Mouse (Mus musculus): ENCODE data around the gene Wdr73. TPM values are rescaled to one million over a fixed set of nuclear protein-coding genes. Genes with fewer than 3 reads are reported as not detected.

The Wdr73 gene
- polyA plus RNA-seq, 1 experiment from 2014 or later = 40.3 TPM

GRCm38 (mm10) chr7:80917916-80918465, 16.9 kb upstream of the Wdr73 start:
- Histone ChIP-seq H3K36me3 (replicated peaks) (peaks cover 47% of the 10 kb centered on the region), H3K4me2 (no peak overlapping the region), H3K4me3 (no peak overlapping the region), H3K27ac (no peak overlapping the region), H3K4me1 (no peaks in the 10 kb centered on the region), H3K27me3 (replicated peaks) (no peaks in the 10 kb centered on the region), H3K9me3 (no peaks in the 10 kb centered on the region), H3K9ac (no peak overlapping the region)
- WGBS = 86% methylated on average over 4 of the region's 4 CpGs
- no peak for ATAC-seq (replicated peaks)

- no peak overlapping the region for H3K4me3 ChIP-seq
- no peak for ATAC-seq (replicated peaks)
- H3K27me3 ChIP-seq (replicated peaks) = no peaks in the 10 kb centered on the region
- H3K9ac ChIP-seq = no peak overlapping the region
- no peaks in the 10 kb centered on the region for H3K4me1 ChIP-seq
- 92% methylated on average over 8 of the region's 8 CpGs for WGBS
- peaks cover 37% of the 10 kb centered on the region for H3K36me3 ChIP-seq (replicated peaks)
- H3K27ac ChIP-seq = no peak overlapping the region
- H3K4me2 ChIP-seq = no peak overlapping the region
- H3K9me3 ChIP-seq = no peaks in the 10 kb centered on the region
Observed at GRCm38 (mm10) chr7:80912496-80912895, 11.4 kb upstream of the Wdr73 start.

- H3K9me3 ChIP-seq = no peaks in the 10 kb centered on the region
- H3K9ac ChIP-seq = no peak overlapping the region
- no peak overlapping the region for H3K4me2 ChIP-seq
- H3K4me3 ChIP-seq = no peak overlapping the region
- no peaks in the 10 kb centered on the region for H3K27me3 ChIP-seq (replicated peaks)
- no peak for ATAC-seq (replicated peaks)
- H3K4me1 ChIP-seq = no peaks in the 10 kb centered on the region
- H3K36me3 ChIP-seq (replicated peaks) = peaks cover 25% of the 10 kb centered on the region
- 86% methylated on average over 7 of the region's 7 CpGs for WGBS
- H3K27ac ChIP-seq = no peak overlapping the region
Observed at GRCm38 (mm10) chr7:80911053-80911452, 10.0 kb upstream of the Wdr73 start.

GRCm38 (mm10) chr7:80904921-80905515, 3.9 kb upstream of the Wdr73 start, which contains the start of gene Nmb:
Nmb (minus strand) TSS chr7:80905076.
- H3K27me3 ChIP-seq (replicated peaks) = no peaks in the 10 kb centered on the region
- peak within 1 kb of the TSS; percentile 30 for H3K4me3 ChIP-seq
- peak within 1 kb of the TSS; percentile 13 for H3K27ac ChIP-seq
- H3K9me3 ChIP-seq = no peaks in the 10 kb centered on the region
- peak; percentile 18; the same call in 1 of the 2 replicates for ATAC-seq (replicated peaks)
- peaks cover 28% of the 10 kb centered on the region for H3K4me1 ChIP-seq
- peak within 1 kb of the TSS; percentile 63 for H3K4me2 ChIP-seq
- peaks cover 3% of the 10 kb centered on the region; the same call in 1 of the 2 replicates for H3K36me3 ChIP-seq (replicated peaks)
- 5% methylated on average over 19 of the region's 19 CpGs for WGBS
- H3K9ac ChIP-seq = peak within 1 kb of the TSS; percentile 23; the same call in 1 of the 2 replicates

GRCm38 (mm10) chr7:80903625-80904422, 2.8 kb upstream of the Wdr73 start:
- Histone ChIP-seq H3K9ac (no peak overlapping the region), H3K36me3 (replicated peaks) (peaks cover 3% of the 10 kb centered on the region; the same call in 1 of the 2 replicates), H3K4me3 (no peak overlapping the region), H3K4me1 (peaks cover 32% of the 10 kb centered on the region), H3K27me3 (replicated peaks) (no peaks in the 10 kb centered on the region), H3K27ac (no peak overlapping the region), H3K4me2 (no peak overlapping the region), H3K9me3 (no peaks in the 10 kb centered on the region)
- ATAC-seq (replicated peaks) = no peak
- WGBS = 87% methylated on average over 11 of the region's 11 CpGs

GRCm38 (mm10) chr7:80901541-80902274, 639 bp upstream of the Wdr73 start:
- WGBS = 31% methylated on average over 15 of the region's 15 CpGs
- H3K27me3 ChIP-seq (replicated peaks) = no peaks in the 10 kb centered on the region
- peak overlapping the region; percentile 57 for H3K9ac ChIP-seq
- peaks cover 32% of the 10 kb centered on the region for H3K4me1 ChIP-seq
- peaks cover 12% of the 10 kb centered on the region; the same call in 1 of the 2 replicates for H3K36me3 ChIP-seq (replicated peaks)
- peak overlapping the region; percentile 64 for H3K4me3 ChIP-seq
- no peaks in the 10 kb centered on the region for H3K9me3 ChIP-seq
- peak overlapping the region; percentile 81 for H3K27ac ChIP-seq
- ATAC-seq (replicated peaks) = peak; percentile 19
- peak overlapping the region; percentile 81 for H3K4me2 ChIP-seq

GRCm38 (mm10) chr7:80897721-80898120, 3.3 kb downstream of the Wdr73 start:
- H3K27ac ChIP-seq = no peak overlapping the region
- no peak overlapping the region for H3K4me2 ChIP-seq
- ATAC-seq (replicated peaks) = no peak
- peaks cover 21% of the 10 kb centered on the region; the same call in 1 of the 2 replicates for H3K36me3 ChIP-seq (replicated peaks)
- H3K27me3 ChIP-seq (replicated peaks) = no peaks in the 10 kb centered on the region
- WGBS = 95% methylated on average over 4 of the region's 4 CpGs
- no peak overlapping the region for H3K4me3 ChIP-seq
- H3K9me3 ChIP-seq = no peaks in the 10 kb centered on the region
- H3K4me1 ChIP-seq = peaks cover 19% of the 10 kb centered on the region
- H3K9ac ChIP-seq = no peak overlapping the region

- Histone ChIP-seq H3K4me3 (no peak overlapping the region), H3K4me2 (no peak overlapping the region), H3K36me3 (replicated peaks) (peaks cover 27% of the 10 kb centered on the region; the same call in 1 of the 2 replicates), H3K4me1 (peaks cover 19% of the 10 kb centered on the region), H3K9ac (no peak overlapping the region), H3K27me3 (replicated peaks) (no peaks in the 10 kb centered on the region), H3K27ac (no peak overlapping the region), H3K9me3 (no peaks in the 10 kb centered on the region)
- no peak for ATAC-seq (replicated peaks)
- 92% methylated on average over 7 of the region's 7 CpGs for whole genome bisulfite sequencing
Observed at GRCm38 (mm10) chr7:80897134-80897533, 3.9 kb downstream of the Wdr73 start.

- ATAC-seq (replicated peaks) = no peak
- Histone ChIP-seq H3K27me3 (replicated peaks) (no peaks in the 10 kb centered on the region), H3K4me2 (no peak overlapping the region), H3K27ac (no peak overlapping the region), H3K36me3 (replicated peaks) (peaks cover 36% of the 10 kb centered on the region), H3K9me3 (no peaks in the 10 kb centered on the region), H3K9ac (no peak overlapping the region), H3K4me3 (no peak overlapping the region), H3K4me1 (peaks cover 4% of the 10 kb centered on the region)
- 93% methylated on average over 14 of the region's 14 CpGs for WGBS
Observed at GRCm38 (mm10) chr7:80894815-80895519, 6.1 kb downstream of the Wdr73 start.

GRCm38 (mm10) chr7:80894196-80894595, 6.9 kb downstream of the Wdr73 start:
- no peaks in the 10 kb centered on the region for H3K9me3 ChIP-seq
- ATAC-seq (replicated peaks) = no peak
- peaks cover 4% of the 10 kb centered on the region; the same call in 1 of the 2 replicates for H3K4me1 ChIP-seq
- H3K4me3 ChIP-seq = no peak overlapping the region
- peaks cover 36% of the 10 kb centered on the region for H3K36me3 ChIP-seq (replicated peaks)
- 87% methylated on average over 7 of the region's 7 CpGs for WGBS
- H3K27me3 ChIP-seq (replicated peaks) = no peaks in the 10 kb centered on the region
- H3K9ac ChIP-seq = no peak overlapping the region
- no peak overlapping the region for H3K27ac ChIP-seq
- H3K4me2 ChIP-seq = no peak overlapping the region

- no peaks in the 10 kb centered on the region for H3K27me3 ChIP-seq (replicated peaks)
- no peak overlapping the region for H3K4me3 ChIP-seq
- H3K9me3 ChIP-seq = no peaks in the 10 kb centered on the region
- no peak overlapping the region for H3K27ac ChIP-seq
- ATAC-seq (replicated peaks) = no peak
- no peak overlapping the region for H3K9ac ChIP-seq
- H3K4me2 ChIP-seq = no peak overlapping the region
- H3K36me3 ChIP-seq (replicated peaks) = peaks cover 36% of the 10 kb centered on the region
- peaks cover 8% of the 10 kb centered on the region; the same call in 1 of the 2 replicates for H3K4me1 ChIP-seq
- WGBS = 82% methylated on average over 6 of the region's 6 CpGs
Observed at GRCm38 (mm10) chr7:80893753-80894129, 7.3 kb downstream of the Wdr73 start.

Measured in midbrain, embryonic 15.5 days (tissue).